23 mouse cellular contexts compared by ENCODE assay signal in the genomic region with DNA sequence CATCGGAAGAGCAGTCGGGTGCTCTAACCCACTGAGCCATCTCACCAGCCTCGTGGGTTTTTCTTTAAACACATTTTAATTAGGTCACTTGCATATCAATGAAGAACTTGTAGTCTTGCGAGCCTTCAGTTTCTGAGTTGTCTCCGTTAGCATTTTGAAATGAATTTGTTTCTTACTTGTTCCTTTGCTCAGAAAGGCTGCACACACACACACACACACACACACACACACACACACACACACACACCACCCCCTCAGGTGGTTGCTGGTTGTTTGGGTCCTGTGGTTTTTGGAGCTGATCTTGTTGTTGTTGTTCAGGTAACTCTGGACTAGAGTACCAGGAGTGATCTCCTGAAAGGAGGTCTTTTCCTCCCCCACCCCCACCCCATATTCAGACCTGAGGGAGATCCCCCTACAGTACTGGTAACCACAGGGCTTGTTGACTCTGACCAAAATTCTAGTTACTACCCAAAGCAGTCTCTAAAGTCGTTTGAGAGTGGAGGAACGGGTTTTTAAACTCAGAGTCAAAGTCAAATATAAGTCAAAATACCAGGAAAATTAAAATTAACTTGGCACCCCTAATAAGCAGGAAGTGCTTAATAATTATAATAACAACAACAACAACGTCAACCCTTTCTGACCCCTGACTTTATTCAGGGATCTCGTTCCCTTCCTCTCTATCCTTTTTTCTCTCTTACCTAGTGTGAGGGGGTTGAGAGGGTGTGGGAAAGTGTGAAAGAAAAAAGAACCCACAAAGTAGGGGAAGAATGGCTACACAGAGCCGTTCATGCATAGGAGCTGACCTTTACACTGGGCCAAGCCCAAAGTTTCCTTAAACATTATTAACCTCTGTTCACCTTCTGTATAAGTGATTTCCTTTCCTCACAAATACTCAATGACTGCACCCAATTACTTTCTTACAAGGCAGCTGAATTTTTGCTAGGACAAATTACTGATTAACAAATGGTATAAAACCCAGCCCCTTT. TPM values are rescaled to one million over a fixed set of nuclear protein-coding genes. Genes with fewer than 3 reads are reported as not detected.
A peak's percentile ranks its signal among the peaks of the same experiment; 100 is the strongest.
DNase-seq lines count a peak whose midpoint lies in the region; ATAC-seq and TF ChIP-seq lines count a peak whose summit lies in the region.
"Had no signal": no experiment of that assay in that cellular context is flagged by ENCODE, and none has a peak within 500 bp of the region (broad histone marks: within the 10 kb centered on the region; RNA-seq: fewer than 3 reads in every experiment).

No protein-coding gene starts in this region.

- no peak for DNase-seq in kidney, postnatal 0 days (ENCODE audit: low spot score)
- no peak for DNase-seq in kidney, postnatal 25 days
- peak; percentile 58 for DNase-seq in ES-CJ7 (ENCODE audit: low read depth, low spot score)
- DNase-seq in spleen, postnatal 36 days (ENCODE audit: low spot score in 2 of 2): no peak
- DNase-seq in right cerebral cortex, adult 2 months (ENCODE audit: low spot score in 2 of 2): no peak
- DNase-seq: adrenal gland, postnatal 14 days; cerebellum, adult 18-20 months; forebrain, postnatal 0 days; gastrocnemius, adult 2 months; right cerebral cortex, adult 18-20 months; spleen, adult 18-20 months had no signal

- no peak for ATAC-seq in kidney, postnatal 0 days (replicated peaks; ENCODE audit: low FRiP score, low read depth)
- peak; percentile 74 for ATAC-seq in inflammation-experienced regulatory T-cells, adult 6 months
- ATAC-seq in cerebellum, adult (ENCODE audit: insufficient number of reproducible peaks, low FRiP score, low TSS enrichment): no peak
- ATAC-seq: forebrain, postnatal 0 days had no signal

- no peak overlapping the region for H3K4me2 ChIP-seq in kidney, postnatal 0 days (ENCODE audit: low read length)
- H3K4me2 ChIP-seq: heart, embryonic 12.5 days; hindbrain, embryonic 14.5 days; limb, embryonic 15.5 days; liver, embryonic 15.5 days had no signal

- H3K27me3 ChIP-seq in kidney, postnatal 0 days (ENCODE audit: insufficient read depth, low read length): no peaks in the 10 kb centered on the region
- H3K27me3 ChIP-seq: heart, embryonic 12.5 days; limb, embryonic 15.5 days; liver, embryonic 15.5 days had no signal

- H3K4me1 ChIP-seq in kidney, postnatal 0 days (replicated peaks; ENCODE audit: insufficient read depth, low read length): 0 out of 2 replicates have a peak, but pooled peaks cover 4% of the 10 kb centered on the region
- H3K4me1 ChIP-seq: limb, embryonic 15.5 days; liver, embryonic 15.5 days had no signal

- H3K9me3 ChIP-seq in kidney, postnatal 0 days (replicated peaks; ENCODE audit: low read length): no peaks in the 10 kb centered on the region
- H3K9me3 ChIP-seq: forebrain, embryonic 10.5 days; heart, embryonic 12.5 days; limb, embryonic 15.5 days; liver, embryonic 15.5 days; midbrain, embryonic 10.5 days had no signal

- no peak overlapping the region for H3K4me3 ChIP-seq in kidney, postnatal 0 days (replicated peaks; ENCODE audit: low read depth, low read length)
- H3K4me3 ChIP-seq: forebrain, embryonic 10.5 days; gastrocnemius, adult 2 months; heart, embryonic 12.5 days; limb, embryonic 15.5 days; liver, embryonic 15.5 days; midbrain, embryonic 10.5 days had no signal

- H3K36me3 ChIP-seq in kidney, postnatal 0 days (ENCODE audit: insufficient read depth, low read length): no peaks in the 10 kb centered on the region
- H3K36me3 ChIP-seq: forebrain, embryonic 10.5 days; heart, embryonic 12.5 days; limb, embryonic 15.5 days; liver, embryonic 15.5 days; midbrain, embryonic 10.5 days had no signal

- no peak for TF ChIP-seq CTCF in kidney, postnatal 0 days (IDR thresholded peaks at IDR 0.05; ENCODE audit: low read depth)

- H3K27ac ChIP-seq in kidney, postnatal 0 days: peak overlapping the region; percentile 20; the same call in 1 of the 2 replicates
- H3K27ac ChIP-seq: forebrain, embryonic 10.5 days; gastrocnemius, adult 2 months; hindbrain, embryonic 14.5 days; limb, embryonic 15.5 days; liver, embryonic 15.5 days; macrophage; midbrain, embryonic 10.5 days had no signal

- no peak overlapping the region for H3K9ac ChIP-seq in kidney, postnatal 0 days (ENCODE audit: low read depth, low read length)
- H3K9ac ChIP-seq: forebrain, postnatal 0 days; heart, embryonic 12.5 days; hindbrain, embryonic 14.5 days; limb, embryonic 15.5 days; liver, embryonic 15.5 days had no signal

- 44% methylated on average over 10 of the region's 10 CpGs for WGBS in kidney, postnatal 0 days

RNA-seq across cellular contexts. Expression of gene Slc35a3, which starts 11.2 kb away (rescaled TPM):
- polyA plus RNA-seq in kidney, postnatal 0 days (2015; fragmentation: Nextera tagmentation; extraction: Ambion mirVana): 14.8 and 15.0 TPM in 2 replicates
- 1 to 10 TPM; 6.4 to 8.8 (median 7.6) TPM for polyA plus RNA-seq in inflammation-experienced regulatory T-cells, adult 6 months (2017; shearing (Covaris generic))

RNA-seq across cellular contexts. Expression of gene Gm43191, which starts 42.7 kb away (rescaled TPM):
- polyA plus RNA-seq in kidney, postnatal 0 days (2015; fragmentation: Nextera tagmentation; extraction: Ambion mirVana): not detected in 2 replicates
- polyA plus RNA-seq in inflammation-experienced regulatory T-cells, adult 6 months (2017; shearing (Covaris generic)): not detected
- polyA plus RNA-seq: brain, embryonic 14.5 days; forebrain, postnatal 0 days; heart, embryonic 12.5 days; hindbrain, embryonic 14.5 days; limb, embryonic 15.5 days; liver, embryonic 15.5 days; lung, embryonic 16.5 days; macrophage; midbrain, embryonic 10.5 days; neural tube, embryonic 11.5 days had no signal
